Mouse (Mus musculus) myocyte (in vitro differentiated cells): ENCODE results near the gene Ccdc93.

Source experiments
- CEBPB ChIP-seq: IDR thresholded peaks from 2 replicates; pipeline ENCODE4 v1.6.1; 2011; ENCODE audit warnings: mild to moderate bottlenecking, moderate library complexity; ENCODE audit not compliant: poor library complexity, insufficient read depth, severe bottlenecking
- E2F4 ChIP-seq: IDR thresholded peaks from one replicate; pipeline ENCODE4 v1.6.1; 2011; ENCODE audit warnings: mild to moderate bottlenecking, control low read depth, moderate library complexity; ENCODE audit not compliant: insufficient read depth
- MAX ChIP-seq: IDR thresholded peaks from one replicate; pipeline ENCODE4 v1.6.1; 2011; ENCODE audit warnings: low read depth, mild to moderate bottlenecking, control low read depth
- MYOD1 ChIP-seq, 3 experiments: IDR thresholded peaks; one replicate each; pipeline ENCODE4 v1.6.1; 2011; ENCODE audit warnings: control low read depth in 2 of 3, low read depth in 2 of 3, mild to moderate bottlenecking in 2 of 3, moderate library complexity in 1 of 3; ENCODE audit not compliant: insufficient read length in 2 of 3, control insufficient read depth in 1 of 3
- MYOG ChIP-seq, 3 experiments: IDR thresholded peaks; one replicate each; pipeline ENCODE4 v1.6.1; 2011; ENCODE audit warnings: control low read depth in 2 of 3, low read depth in 2 of 3, mild to moderate bottlenecking in 2 of 3; ENCODE audit not compliant: insufficient read length in 2 of 3, control insufficient read depth in 1 of 3, insufficient read depth in 1 of 3
- POLR2A ChIP-seq: IDR thresholded peaks from one replicate; pipeline ENCODE4 v1.6.1; 2011; ENCODE audit warnings: low read depth, mild to moderate bottlenecking, control low read depth, moderate library complexity; ENCODE audit not compliant: insufficient read length
- TCF12 ChIP-seq: IDR thresholded peaks from one replicate; pipeline ENCODE4 v1.6.1; 2011; ENCODE audit warnings: mild to moderate bottlenecking, control low read depth; ENCODE audit not compliant: poor library complexity, insufficient read depth, severe bottlenecking
- USF1 ChIP-seq: IDR thresholded peaks from one replicate; pipeline ENCODE4 v1.6.1; 2011; ENCODE audit warnings: low read depth, mild to moderate bottlenecking, control low read depth, moderate library complexity

DNA sequence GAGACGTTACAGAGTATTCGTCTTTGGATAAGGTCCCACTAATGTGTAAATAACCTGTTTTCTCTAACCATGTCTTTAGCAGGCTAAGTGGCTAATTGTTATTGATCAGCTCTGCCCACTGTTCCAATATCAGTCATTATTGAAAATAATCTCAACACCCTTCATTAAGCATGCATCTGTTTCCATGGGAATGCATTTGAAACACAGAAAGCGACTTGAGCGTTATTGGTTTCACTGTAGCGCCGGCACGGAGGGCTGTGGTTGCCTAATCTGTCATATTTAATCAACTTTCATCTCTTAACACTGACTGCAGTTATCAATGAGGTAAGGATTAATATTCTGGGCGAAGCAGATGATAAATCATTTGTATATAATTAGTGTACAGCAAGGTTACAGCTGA, 40.0 kb upstream of the Ccdc93 start:
- no peak for TF ChIP-seq POLR2A
- TF ChIP-seq TCF12 = no peak
- no peak for TF ChIP-seq MYOD1 (IDR thresholded peaks at IDR 0.05; ENCODE audit: control insufficient read depth in 1 of 3, insufficient read length in 2 of 3, low read depth in 2 of 3)
- TF ChIP-seq USF1 = no peak
- no peak for TF ChIP-seq CEBPB
- no peak for TF ChIP-seq MAX
- TF ChIP-seq MYOG (IDR thresholded peaks at IDR 0.05; ENCODE audit: control insufficient read depth in 1 of 3, insufficient read depth in 1 of 3, insufficient read length in 2 of 3, low read depth in 2 of 3) = no peak
- TF ChIP-seq E2F4 = no peak
